Mouse (Mus musculus) heart, postnatal 0 days (tissue): ENCODE data around the gene Olfr1497.

ENCODE experiments used
- CTCF ChIP-seq: IDR thresholded peaks from 2 replicates; pipeline ENCODE4 v1.5.1; 2016; ENCODE audit warnings: antibody characterized with exemption, control low read depth, low read depth
- EP300 ChIP-seq: IDR thresholded peaks from 2 replicates; pipeline ENCODE4 v1.6.1; 2016; ENCODE audit warnings: antibody characterized with exemption, low read depth

DNA sequence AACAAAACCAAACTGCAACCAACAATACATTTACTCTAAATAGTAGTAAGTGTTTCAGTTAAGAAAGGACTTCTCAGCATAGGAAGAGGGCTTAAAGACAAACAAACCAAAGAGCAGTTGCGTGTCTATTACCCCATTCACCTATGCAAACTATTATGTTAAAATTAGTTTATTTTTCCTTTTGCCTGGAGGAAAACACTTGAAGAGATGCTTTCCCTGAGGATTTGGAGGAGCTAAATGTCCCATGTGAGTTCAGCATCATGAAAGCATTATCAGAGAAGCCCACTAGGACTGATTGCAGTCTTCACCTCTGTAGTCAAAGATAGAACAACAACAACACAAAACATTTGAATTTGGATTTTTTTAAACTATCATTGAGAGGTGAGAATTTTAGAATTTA is 20.4 kb downstream of the Olfr1497 start, which contains the start of gene Olfr1496:
- TF ChIP-seq CTCF = no peak
- TF ChIP-seq EP300 = no peak
